8 mouse cellular contexts compared by ENCODE assay signal in the genomic region with DNA sequence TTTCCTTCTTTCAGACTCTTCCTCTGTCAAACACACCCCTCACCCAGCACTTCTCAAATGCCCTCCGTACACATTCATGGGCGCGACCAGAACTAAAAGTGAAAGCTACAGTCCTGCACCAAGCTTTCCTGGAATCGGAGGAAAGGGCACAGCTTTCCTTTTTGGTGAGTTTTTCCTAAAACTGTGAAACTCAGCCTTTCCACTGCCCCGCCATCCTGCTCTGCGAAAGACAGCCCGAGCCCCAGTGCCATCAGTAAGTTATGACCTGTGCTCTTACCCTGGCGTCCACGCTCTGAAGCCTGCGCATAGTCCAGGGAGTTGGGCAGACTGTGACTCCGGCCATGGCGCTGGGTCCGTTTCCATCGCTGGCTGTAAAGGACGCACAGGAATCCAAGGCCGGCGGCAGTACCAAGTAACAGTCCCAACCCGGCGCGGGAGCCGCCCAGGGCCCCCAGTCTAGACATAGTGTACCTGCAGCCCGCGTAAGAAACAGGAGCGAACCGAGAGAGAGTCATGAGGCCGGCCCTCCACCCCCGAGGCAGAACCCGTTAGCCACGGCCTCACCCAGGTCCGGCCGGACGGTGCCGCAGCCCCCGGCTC. TPM values are rescaled to one million over a fixed set of nuclear protein-coding genes. Genes with fewer than 3 reads are reported as not detected.
A peak's percentile ranks its signal among the peaks of the same experiment; 100 is the strongest.
DNase-seq lines count a peak whose midpoint lies in the region; ATAC-seq and TF ChIP-seq lines count a peak whose summit lies in the region.

No protein-coding gene starts in this region.

- no peaks in the 10 kb centered on the region for H3K27me3 ChIP-seq in kidney, adult 2 months (replicated peaks; ENCODE audit: control insufficient read depth, insufficient read depth, low read length)
- H3K27me3 ChIP-seq in intestine, postnatal 0 days (replicated peaks; ENCODE audit: control insufficient read depth, insufficient read depth, low read length) = no peaks in the 10 kb centered on the region

- ATAC-seq in erythroid progenitor cell, adult 5-6 weeks (replicated peaks; ENCODE audit: low FRiP score, poor library complexity, severe bottlenecking) = 0 out of 2 replicates have a peak, but pooled peaks have one; percentile 20
- ATAC-seq in intestine, postnatal 0 days = peak; percentile 7; the same call in 1 of the 2 replicates
- peak; percentile 24 for ATAC-seq in megakaryocyte, adult 5-6 weeks (ENCODE audit: poor library complexity, severe bottlenecking)

- peak overlapping the region; percentile 86 for H3K4me3 ChIP-seq in kidney, adult 2 months (ENCODE audit: insufficient read depth, low read depth, low read length)
- H3K4me3 ChIP-seq in intestine, postnatal 0 days (ENCODE audit: low read depth, low read length) = peak overlapping the region; percentile 100

- H3K9ac ChIP-seq in intestine, postnatal 0 days (ENCODE audit: low read depth, low read length) = peak overlapping the region; percentile 98

- TF ChIP-seq POLR2A in kidney, adult 2 months (IDR thresholded peaks at IDR 0.05; ENCODE audit: low read depth, low read length) = no peak

- peak overlapping the region; percentile 89 for H3K4me2 ChIP-seq in intestine, postnatal 0 days (replicated peaks; ENCODE audit: low read depth)

- WGBS in kidney, adult 2 months = 2% methylated on average over 34 of the region's 34 CpGs
- 2% methylated on average over 34 of the region's 34 CpGs for WGBS in intestine, postnatal 0 days

- 0 out of 2 replicates have a peak overlapping the region, but pooled peaks have one; percentile 11 for H3K27ac ChIP-seq in kidney, adult 2 months (ENCODE audit: insufficient read depth, low read depth, low read length)
- H3K27ac ChIP-seq in intestine, postnatal 0 days (ENCODE audit: low read depth, low read length) = peak overlapping the region; percentile 98

- H3K9me3 ChIP-seq in intestine, postnatal 0 days (ENCODE audit: control insufficient read depth) = no peaks in the 10 kb centered on the region

- TF ChIP-seq CTCF in kidney, adult 2 months (conservative IDR thresholded peaks at IDR 0.05; ENCODE audit: insufficient read depth, insufficient read length, low read depth, low read length) = no peak
- no peak for TF ChIP-seq CTCF in intestine, postnatal 0 days (IDR thresholded peaks at IDR 0.05; ENCODE audit: low read depth)

- peak; percentile 51 for DNase-seq in kidney, adult 2 months
- DNase-seq in kidney, postnatal 10 days = no peak
- DNase-seq in MN1 (ENCODE audit: low spot score) = peak; percentile 44
- DNase-seq in ovary, postnatal 10 days (ENCODE audit: low spot score) = no peak
- DNase-seq in thymus, postnatal 0 days (ENCODE audit: low spot score) = no peak

- peaks cover 6% of the 10 kb centered on the region for H3K4me1 ChIP-seq in kidney, adult 2 months (ENCODE audit: control insufficient read depth, insufficient read depth, low read length)
- H3K4me1 ChIP-seq in intestine, postnatal 0 days (replicated peaks; ENCODE audit: control insufficient read depth, insufficient read depth, low read length) = peaks cover 3% of the 10 kb centered on the region; the same call in 1 of the 2 replicates

- no peaks in the 10 kb centered on the region for H3K36me3 ChIP-seq in kidney, adult 2 months (ENCODE audit: control insufficient read depth, insufficient read depth, low read length)
- peaks cover 28% of the 10 kb centered on the region for H3K36me3 ChIP-seq in intestine, postnatal 0 days (ENCODE audit: control insufficient read depth, insufficient read depth)

RNA-seq across cellular contexts. Expression of gene Rmdn3, which starts 0.7 kb away (rescaled TPM):
- polyA plus RNA-seq in kidney, adult 2 months (2012; rRNA removed) = 23.6 and 25.9 TPM in 2 replicates
- total RNA-seq in erythroid progenitor cell, adult 5-6 weeks (2015; ENCODE audit: low replicate concordance) = 38.9 and 41.1 TPM in 2 replicates
- total RNA-seq in erythroid progenitor cell, adult 5-6 weeks (2017; ENCODE audit: low replicate concordance) = 75.8 and 76.1 TPM in 2 replicates
- polyA plus RNA-seq in intestine, postnatal 0 days (2015; fragmentation: Nextera tagmentation; extraction: Ambion mirVana) = 177 and 185 TPM in 2 replicates
- total RNA-seq in megakaryocyte, adult 5-6 weeks (2015) = 7.0 and 10.7 TPM in 2 replicates
- total RNA-seq in megakaryocyte, adult 5-6 weeks (2017) = 15.1 and 20.2 TPM in 2 replicates
- polyA plus RNA-seq in thymus, postnatal 0 days (2015; fragmentation: Nextera tagmentation; extraction: Ambion mirVana) = 32.9 and 33.5 TPM in 2 replicates

RNA-seq across cellular contexts. Expression of gene Gchfr, which starts 11.4 kb away (rescaled TPM):
- 124 and 144 TPM in 2 replicates for polyA plus RNA-seq in kidney, adult 2 months (2012; rRNA removed)
- total RNA-seq in erythroid progenitor cell, adult 5-6 weeks (2015; ENCODE audit: low replicate concordance) = not detected in 2 replicates
- total RNA-seq in erythroid progenitor cell, adult 5-6 weeks (2017; ENCODE audit: low replicate concordance) = not detected in 2 replicates
- polyA plus RNA-seq in intestine, postnatal 0 days (2015; fragmentation: Nextera tagmentation; extraction: Ambion mirVana) = 124 and 136 TPM in 2 replicates
- not detected in 2 replicates for total RNA-seq in megakaryocyte, adult 5-6 weeks (2015)
- total RNA-seq in megakaryocyte, adult 5-6 weeks (2017) = not detected in 2 replicates
- 1.5 and 1.6 TPM in 2 replicates for polyA plus RNA-seq in thymus, postnatal 0 days (2015; fragmentation: Nextera tagmentation; extraction: Ambion mirVana)

RNA-seq across cellular contexts. Expression of gene Gm14137, which starts 18.1 kb away (rescaled TPM):
- 0.05 and 0.15 TPM in 2 replicates for polyA plus RNA-seq in kidney, adult 2 months (2012; rRNA removed)
- not detected in 2 replicates for total RNA-seq in erythroid progenitor cell, adult 5-6 weeks (2015; ENCODE audit: low replicate concordance)
- 0.53 TPM in 1 of 2 replicates, not detected in the other for total RNA-seq in erythroid progenitor cell, adult 5-6 weeks (2017; ENCODE audit: low replicate concordance)
- polyA plus RNA-seq in intestine, postnatal 0 days (2015; fragmentation: Nextera tagmentation; extraction: Ambion mirVana) = 0.08 and 0.18 TPM in 2 replicates
- total RNA-seq in megakaryocyte, adult 5-6 weeks (2015) = not detected in 2 replicates
- total RNA-seq in megakaryocyte, adult 5-6 weeks (2017) = not detected in 2 replicates
- 0.37 and 0.44 TPM in 2 replicates for polyA plus RNA-seq in thymus, postnatal 0 days (2015; fragmentation: Nextera tagmentation; extraction: Ambion mirVana)

RNA-seq across cellular contexts. Expression of gene Rad51, which starts 43.6 kb away (rescaled TPM):
- 0.99 and 1.2 TPM in 2 replicates for polyA plus RNA-seq in kidney, adult 2 months (2012; rRNA removed)
- 51.2 and 66.7 TPM in 2 replicates for total RNA-seq in erythroid progenitor cell, adult 5-6 weeks (2015; ENCODE audit: low replicate concordance)
- total RNA-seq in erythroid progenitor cell, adult 5-6 weeks (2017; ENCODE audit: low replicate concordance) = 23.8 and 50.4 TPM in 2 replicates
- polyA plus RNA-seq in intestine, postnatal 0 days (2015; fragmentation: Nextera tagmentation; extraction: Ambion mirVana) = 8.6 and 10.3 TPM in 2 replicates
- total RNA-seq in megakaryocyte, adult 5-6 weeks (2015) = 20.7 and 22.1 TPM in 2 replicates
- total RNA-seq in megakaryocyte, adult 5-6 weeks (2017) = 12.3 and 26.8 TPM in 2 replicates
- polyA plus RNA-seq in thymus, postnatal 0 days (2015; fragmentation: Nextera tagmentation; extraction: Ambion mirVana) = 49.3 and 49.7 TPM in 2 replicates

RNA-seq across cellular contexts. Expression of gene Zfyve19, which starts 52.2 kb away (rescaled TPM):
- 39.1 and 43.2 TPM in 2 replicates for polyA plus RNA-seq in kidney, adult 2 months (2012; rRNA removed)
- total RNA-seq in erythroid progenitor cell, adult 5-6 weeks (2015; ENCODE audit: low replicate concordance) = 5.4 and 17.6 TPM in 2 replicates
- 5.1 and 12.1 TPM in 2 replicates for total RNA-seq in erythroid progenitor cell, adult 5-6 weeks (2017; ENCODE audit: low replicate concordance)
- polyA plus RNA-seq in intestine, postnatal 0 days (2015; fragmentation: Nextera tagmentation; extraction: Ambion mirVana) = 36.3 and 38.7 TPM in 2 replicates
- total RNA-seq in megakaryocyte, adult 5-6 weeks (2015) = 16.4 and 21.6 TPM in 2 replicates
- total RNA-seq in megakaryocyte, adult 5-6 weeks (2017) = 30.7 and 39.8 TPM in 2 replicates
- polyA plus RNA-seq in thymus, postnatal 0 days (2015; fragmentation: Nextera tagmentation; extraction: Ambion mirVana) = 43.9 and 49.5 TPM in 2 replicates

Comparison
In these comparisons a context has a peak if more than half of its experiments do, and no peak if none do; other contexts are left out.
1. DNase-seq: peak in kidney, adult 2 months (single experiment) and MN1 (single experiment); none in kidney, postnatal 10 days (single experiment), ovary, postnatal 10 days (single experiment) and thymus, postnatal 0 days (single experiment).
2. RNA of gene Gchfr, which starts 11.4 kb away (polyA plus RNA-seq): 124 to 136 TPM in intestine, postnatal 0 days and 124 to 144 TPM in kidney, adult 2 months; 1.5 to 1.6 TPM in thymus, postnatal 0 days; every median in the first group is over 10 times any median in the second.
3. Peak in every context shown above with its lines, with median percentiles within 50 percentile points of each other: ATAC-seq.